Mouse (Mus musculus): ENCODE data around the gene Grk3.

DNA sequence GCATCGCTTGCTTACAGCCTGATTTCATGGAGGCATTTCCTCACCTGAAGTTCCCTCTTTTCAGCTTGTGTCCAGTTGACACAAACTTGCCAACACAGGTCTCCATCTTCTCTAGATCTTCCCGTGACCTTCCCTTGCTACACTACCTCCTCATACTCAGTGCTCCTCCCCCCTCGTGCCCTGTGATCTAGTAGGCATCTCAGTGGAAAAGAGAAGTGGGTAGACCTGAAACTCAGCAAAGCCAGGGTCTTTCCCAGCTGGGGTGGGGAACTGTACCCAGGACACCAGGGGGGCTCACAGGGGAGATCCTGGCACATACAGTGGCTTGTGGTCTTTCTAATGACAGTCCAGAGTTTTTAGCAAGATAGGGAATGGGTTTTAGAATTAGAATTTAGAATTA is 64.7 kb downstream of the Grk3 start:
- TF ChIP-seq CTCF (IDR thresholded peaks at IDR 0.05; ENCODE audit: low read depth) (no peak), EP300 (IDR thresholded peaks at IDR 0.05; ENCODE audit: low read depth) (no peak)

Measured in heart, postnatal 0 days (tissue).